Mouse (Mus musculus) heart, adult 8-10 months (tissue): Measurements from ENCODE around the gene Tiam1. TPM values are rescaled to one million over a fixed set of nuclear protein-coding genes. Genes with fewer than 3 reads are reported as not detected.

Experiments used
- DNase-seq: peaks from one replicate; pipeline ENCODE4 v3.0.0; 2022; ENCODE audit warnings: low spot score
- total RNA-seq, 4 experiments: library from RNA; stranded (reverse); gene quantifications; 2 replicates each; pipeline ENCODE4 v1.2.4; 2022

Gene Tiam1
- total RNA-seq, 4 experiments from 2014 or later: 4.7 to 7.3 (median 6.7) TPM

GRCm38 (mm10) chr16:89954525-89954924 lies 189.0 kb downstream of the Tiam1 start:
- no peak for DNase-seq

GRCm38 (mm10) chr16:89954114-89954513 lies 189.5 kb downstream of the Tiam1 start:
- no peak for DNase-seq

- no peak for DNase-seq
These were observed 190.7 kb downstream of the Tiam1 start for GRCm38 (mm10) chr16:89952821-89953220.

GRCm38 (mm10) chr16:89950754-89951153 lies 192.8 kb downstream of the Tiam1 start:
- DNase-seq: no peak

GRCm38 (mm10) chr16:89950251-89950650 lies 193.3 kb downstream of the Tiam1 start:
- DNase-seq: no peak

- no peak for DNase-seq
These were observed 195.5 kb downstream of the Tiam1 start for GRCm38 (mm10) chr16:89948040-89948439.

- DNase-seq: no peak
These were observed 196.8 kb downstream of the Tiam1 start for GRCm38 (mm10) chr16:89946816-89947215.

- DNase-seq: no peak
These were observed 198.8 kb downstream of the Tiam1 start for GRCm38 (mm10) chr16:89944604-89945283.

GRCm38 (mm10) chr16:89944050-89944449 lies 199.5 kb downstream of the Tiam1 start:
- DNase-seq: no peak

- peak; percentile 21 for DNase-seq
These were observed 200.2 kb downstream of the Tiam1 start for GRCm38 (mm10) chr16:89943267-89943971.

- DNase-seq: no peak
These were observed 202.9 kb downstream of the Tiam1 start for GRCm38 (mm10) chr16:89940696-89941095.

- DNase-seq: no peak
These were observed 205.3 kb downstream of the Tiam1 start for GRCm38 (mm10) chr16:89938277-89938676.

- no peak for DNase-seq
These were observed 207.0 kb downstream of the Tiam1 start for GRCm38 (mm10) chr16:89936571-89936970.

GRCm38 (mm10) chr16:89935398-89935797 lies 208.2 kb downstream of the Tiam1 start:
- DNase-seq: no peak

GRCm38 (mm10) chr16:89934616-89935015 lies 209.0 kb downstream of the Tiam1 start:
- no peak for DNase-seq

- DNase-seq: no peak
These were observed 209.6 kb downstream of the Tiam1 start for GRCm38 (mm10) chr16:89933976-89934375.

GRCm38 (mm10) chr16:89928611-89929010 lies 215.0 kb downstream of the Tiam1 start:
- DNase-seq: no peak

GRCm38 (mm10) chr16:89924249-89924890 lies 219.2 kb downstream of the Tiam1 start:
- DNase-seq: no peak

- no peak for DNase-seq
These were observed 220.3 kb downstream of the Tiam1 start for GRCm38 (mm10) chr16:89923311-89923710.

GRCm38 (mm10) chr16:89922458-89922857 lies 221.1 kb downstream of the Tiam1 start:
- no peak for DNase-seq

- no peak for DNase-seq
These were observed 222.2 kb downstream of the Tiam1 start for GRCm38 (mm10) chr16:89921370-89921769.

GRCm38 (mm10) chr16:89920417-89920816 lies 223.2 kb downstream of the Tiam1 start:
- DNase-seq: no peak

GRCm38 (mm10) chr16:89917404-89917803 lies 226.2 kb downstream of the Tiam1 start:
- DNase-seq: no peak
